Mouse (Mus musculus) thymus, postnatal 36 days (tissue): ENCODE results near the gene Gm20662.
A peak's percentile ranks its signal among the peaks of the same experiment; 100 is the strongest.
"Not testable (repeated sequence)": the region's sequence is repeated elsewhere in the genome, so short reads cannot be mapped to it uniquely, and the experiment has no call there.

Experiments
- DNase-seq, 2 experiments: peaks; one replicate each; pipeline ENCODE4 v3.0.0; 2022; ENCODE audit warnings: mixed read lengths in 2 of 2

The Gm20662 gene

DNA sequence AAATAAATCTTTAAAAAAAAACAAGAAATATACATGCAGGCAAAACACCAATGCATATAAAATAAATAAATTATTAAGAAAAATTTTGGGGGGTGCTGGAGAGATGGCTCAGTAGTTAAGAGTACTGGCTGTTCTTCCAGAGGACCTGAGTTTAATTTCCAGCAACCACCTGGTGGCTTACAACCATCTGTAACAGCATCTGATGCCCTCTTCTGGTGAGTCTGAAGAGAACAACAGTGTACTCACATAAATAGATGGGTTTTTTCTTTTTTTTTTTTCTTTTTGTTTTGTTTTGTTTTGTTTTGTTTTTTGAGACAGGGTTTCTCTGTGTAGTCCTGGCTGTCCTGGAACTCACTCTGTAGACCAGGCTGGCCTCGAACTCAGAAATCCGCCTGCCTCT, 17.4 kb downstream of the Gm20662 start:
- DNase-seq: not testable (repeated sequence)

GRCm38 (mm10) chr9:108017127-108017526, 21.0 kb downstream of the Gm20662 start:
- DNase-seq: no peak

DNA sequence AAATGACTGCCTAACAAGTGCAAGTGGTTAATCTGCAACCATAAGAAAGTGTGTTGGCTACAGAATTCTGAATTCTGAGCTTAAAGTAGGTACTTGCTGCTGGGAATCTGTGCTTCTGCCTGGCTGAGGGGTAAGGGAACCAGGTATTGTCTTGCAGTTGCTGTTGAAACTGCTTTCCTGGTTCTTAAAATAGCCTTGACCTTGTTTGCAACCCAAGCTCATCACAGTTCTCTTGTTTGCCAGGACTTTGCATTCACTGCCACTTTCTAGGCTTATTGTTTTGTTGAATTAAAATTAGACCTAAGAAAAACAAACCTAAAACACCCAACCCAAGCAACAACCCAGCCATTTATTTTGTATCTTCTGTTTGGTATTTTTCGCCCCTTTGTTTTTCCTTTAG, 24.6 kb downstream of the Gm20662 start:
- no peak for DNase-seq

DNA sequence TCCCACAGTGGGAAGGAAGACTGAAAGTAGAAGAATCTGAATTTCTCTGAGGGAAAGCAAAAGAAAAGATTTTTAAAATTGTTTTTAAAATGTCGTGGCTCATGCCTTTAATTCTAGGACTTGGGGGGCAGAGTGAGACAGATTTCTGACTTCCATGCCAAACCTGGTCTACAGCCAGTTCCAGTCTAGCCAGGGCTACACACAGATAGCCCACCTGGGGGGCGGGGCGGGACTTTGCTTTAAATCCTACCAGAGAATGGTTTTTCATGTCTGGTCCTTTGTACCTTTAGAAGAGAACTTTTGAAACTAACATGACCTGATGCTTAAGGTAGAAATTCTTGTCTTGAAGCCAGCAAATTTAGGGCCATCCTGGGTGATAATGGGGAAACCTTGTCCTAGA, 27.1 kb downstream of the Gm20662 start:
- DNase-seq: no peak

DNA sequence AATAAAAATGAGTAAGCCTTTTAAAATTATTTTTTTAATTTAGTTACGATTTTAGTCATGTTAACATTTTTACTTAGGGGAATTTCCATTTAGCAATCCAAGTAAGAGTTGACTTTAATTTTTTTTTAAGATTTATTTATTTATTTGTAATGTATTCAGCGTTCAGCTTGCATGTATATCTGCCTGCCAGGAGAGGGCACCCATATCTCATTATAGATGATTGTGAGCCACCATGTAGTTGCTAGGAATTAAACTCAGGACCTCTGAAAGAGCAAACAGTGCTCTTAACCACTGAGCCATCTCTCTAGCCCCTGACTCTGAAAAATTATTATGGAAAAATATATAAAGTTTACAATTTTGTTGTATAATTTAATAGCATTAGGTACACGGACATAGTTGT, 30.4 kb downstream of the Gm20662 start:
- no peak for DNase-seq

- no peak for DNase-seq
Measured at GRCm38 (mm10) chr9:108027867-108028266, 31.7 kb downstream of the Gm20662 start.

DNA sequence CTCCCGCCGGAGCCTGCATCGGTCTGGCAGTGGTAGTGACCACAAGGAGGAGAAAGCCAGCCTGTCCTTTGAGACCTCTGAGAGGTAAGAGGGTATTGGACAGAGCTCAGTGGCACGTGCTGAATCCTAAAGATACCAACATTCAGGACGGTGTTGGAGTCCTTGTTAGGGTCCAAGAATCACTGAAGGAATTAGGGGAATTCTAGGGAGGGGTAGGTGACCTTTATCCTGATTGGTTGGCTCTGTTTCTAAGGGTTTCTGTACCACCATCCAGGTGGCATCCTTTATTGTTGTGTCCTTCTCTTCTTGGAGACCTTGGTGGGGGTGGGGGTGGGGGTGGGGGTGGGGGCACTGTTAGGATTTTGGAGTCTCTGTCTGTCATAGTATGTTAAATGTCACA, 36.0 kb downstream of the Gm20662 start:
- DNase-seq: no peak

GRCm38 (mm10) chr9:108035331-108036156, 39.4 kb downstream of the Gm20662 start:
- DNase-seq: no peak

GRCm38 (mm10) chr9:108044751-108045492, 48.8 kb downstream of the Gm20662 start:
- no peak for DNase-seq

GRCm38 (mm10) chr9:108046582-108046981, 50.4 kb downstream of the Gm20662 start:
- peak in 1 of 2 experiments; percentile 7 for DNase-seq

GRCm38 (mm10) chr9:108047601-108048565, 51.7 kb downstream of the Gm20662 start:
- DNase-seq: peak in 1 of 2 experiments; percentile 15

DNA sequence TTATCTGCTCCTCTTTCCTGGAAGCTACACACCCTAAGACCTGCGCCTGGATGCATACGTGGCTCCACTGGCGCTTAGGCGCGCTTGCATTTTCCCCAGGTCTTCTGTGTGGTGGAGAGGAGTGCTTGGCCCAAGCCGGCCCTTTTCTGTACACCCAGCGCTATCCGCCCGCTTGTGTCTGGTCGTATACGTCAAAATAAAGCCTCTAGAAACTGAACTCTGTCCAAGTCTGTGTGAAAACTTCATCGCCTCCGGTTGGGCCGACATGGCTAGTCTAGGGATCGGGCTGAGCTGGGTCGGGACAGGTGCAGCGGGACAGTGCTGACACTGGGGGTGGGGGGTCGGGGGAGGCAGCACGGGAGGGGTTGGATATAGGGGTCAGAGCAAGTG, 52.4 kb downstream of the Gm20662 start:
- no peak for DNase-seq

DNA sequence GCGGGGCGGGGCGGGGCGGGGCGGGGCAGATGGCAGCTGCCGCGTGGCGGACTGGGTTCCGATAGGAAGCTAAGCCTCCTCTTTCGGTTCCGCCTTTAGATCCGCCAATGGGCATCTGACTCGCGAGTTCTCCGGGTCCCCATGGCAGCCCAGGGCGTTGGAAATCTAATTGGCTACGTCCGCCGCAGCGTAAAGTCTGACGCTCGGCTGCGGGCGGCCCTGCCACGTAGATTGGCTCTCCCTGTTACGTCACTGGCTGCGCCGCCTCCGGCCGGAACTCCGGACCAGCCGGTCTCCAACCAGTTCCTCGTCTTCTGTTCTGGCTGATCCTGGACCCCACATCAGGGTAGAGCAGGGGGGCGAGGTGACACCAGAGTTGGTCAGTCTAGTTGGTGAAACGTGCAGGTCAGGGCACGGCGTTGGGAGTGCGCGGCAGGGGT, 52.9 kb downstream of the Gm20662 start, which contains the start of gene Gmppb:
Gene Gmppb, plus strand, starts transcription at position 227 of the 440 bp plus-strand sequence.
- peak; percentile 87 to 94 for DNase-seq

- DNase-seq: peak in 1 of 2 experiments; percentile 15
Measured at GRCm38 (mm10) chr9:108049561-108050251, 53.6 kb downstream of the Gm20662 start.

- DNase-seq: peak in 1 of 2 experiments; percentile 12
Measured at GRCm38 (mm10) chr9:108051184-108051930, 55.2 kb downstream of the Gm20662 start.

DNA sequence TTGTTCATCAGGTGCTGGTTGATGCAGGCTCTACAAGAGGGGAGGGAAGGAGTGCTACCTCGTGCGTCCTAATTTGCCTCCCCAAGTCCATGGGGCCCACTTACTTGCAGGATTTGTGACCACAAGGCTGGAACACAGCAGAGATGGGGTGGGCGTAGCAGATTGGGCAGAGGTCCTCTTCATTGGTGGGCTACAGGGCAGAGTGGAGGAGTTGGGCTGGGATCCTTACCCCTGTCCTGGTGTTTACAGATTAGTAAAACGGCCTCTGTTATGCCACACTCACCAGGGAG, 55.7 kb downstream of the Gm20662 start:
- peak in 1 of 2 experiments; percentile 10 for DNase-seq

DNA sequence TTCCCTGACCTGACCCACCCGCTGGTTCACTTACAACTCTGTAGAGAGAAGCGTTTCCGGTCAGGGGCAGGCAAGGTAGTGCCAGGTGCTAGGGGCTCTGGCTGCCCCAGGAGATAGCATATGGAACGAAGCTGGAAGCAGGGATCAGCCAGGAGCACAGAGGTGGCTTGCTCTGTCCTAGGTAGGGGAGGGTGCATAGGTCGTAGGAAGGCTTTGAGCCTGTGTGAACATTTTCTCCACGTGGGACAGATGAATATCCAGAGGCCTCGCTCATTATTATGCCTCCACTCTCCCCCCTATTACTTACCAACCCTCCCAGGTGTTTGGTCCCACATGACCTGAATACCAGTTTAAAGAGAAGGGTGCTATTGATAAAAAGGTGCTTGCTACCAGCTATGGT, 56.3 kb downstream of the Gm20662 start:
- DNase-seq: no peak

GRCm38 (mm10) chr9:108052885-108053664, 56.9 kb downstream of the Gm20662 start, which contains the start of gene Amigo3:
Gene Amigo3 (plus strand): TSS chr9:108053159.
- DNase-seq: peak; percentile 93 to 95

DNA sequence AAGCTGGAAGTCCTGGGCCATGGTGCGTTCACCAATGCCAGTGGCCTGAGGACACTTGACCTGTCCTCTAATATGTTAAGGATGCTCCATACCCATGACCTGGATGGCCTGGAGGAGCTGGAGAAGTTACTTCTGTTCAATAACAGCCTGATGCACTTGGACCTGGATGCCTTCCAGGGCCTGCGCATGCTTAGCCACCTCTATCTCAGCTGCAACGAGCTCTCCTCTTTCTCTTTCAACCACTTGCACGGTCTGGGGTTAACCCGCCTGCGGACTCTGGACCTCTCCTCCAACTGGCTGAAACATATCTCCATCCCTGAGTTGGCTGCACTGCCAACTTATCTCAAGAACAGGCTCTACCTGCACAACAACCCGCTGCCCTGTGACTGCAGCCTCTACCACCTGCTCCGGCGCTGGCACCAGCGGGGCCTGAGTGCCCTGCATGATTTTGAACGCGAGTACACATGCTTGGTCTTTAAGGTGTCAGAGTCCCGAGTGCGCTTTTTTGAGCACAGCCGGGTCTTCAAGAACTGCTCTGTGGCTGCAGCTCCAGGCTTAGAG, 57.6 kb downstream of the Gm20662 start:
- no peak for DNase-seq
